Mouse (Mus musculus): ENCODE data around the gene Tlx2.

DNA sequence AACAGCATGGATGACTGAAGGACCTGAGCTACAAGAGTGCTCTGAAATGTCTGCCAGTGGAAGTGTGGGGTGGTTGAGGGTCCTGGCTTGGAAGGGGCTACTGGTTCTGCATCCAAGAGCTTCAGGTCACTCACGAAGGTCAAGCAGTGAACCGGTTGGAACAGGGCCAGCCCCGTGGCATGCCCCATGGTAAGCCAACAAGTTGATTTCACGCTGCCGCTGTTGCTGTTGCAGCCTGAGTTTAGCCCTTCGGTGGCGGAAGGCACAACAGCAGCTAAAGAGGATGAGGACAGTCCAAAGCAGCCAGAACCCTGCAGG is 49.6 kb upstream of the Tlx2 start:
- TF ChIP-seq CTCF (IDR thresholded peaks at IDR 0.05) (no peak), EP300 (IDR thresholded peaks at IDR 0.05) (no peak)

All from lung, postnatal 0 days (tissue).